Mouse (Mus musculus) left cerebral cortex, postnatal 25 days (tissue): Measurements from ENCODE around the gene Epb41l1. TPM values are rescaled to one million over a fixed set of nuclear protein-coding genes. Genes with fewer than 3 reads are reported as not detected.
A peak's percentile ranks its signal among the peaks of the same experiment; 100 is the strongest.

Source experiments
- DNase-seq, 2 experiments: peaks; one replicate each; pipeline ENCODE4 v3.0.0; 2022; ENCODE audit warnings: low spot score in 2 of 2, mixed read lengths in 1 of 2
- intact Hi-C: fragments of 180-260 bp; cut with DNase I; formaldehyde crosslinking; loops from one replicate; pipeline ENCODE4 v1.15.1; 2025
- total RNA-seq, 2 experiments: library from RNA; stranded (reverse); gene quantifications; 2 replicates each; pipeline ENCODE4 v1.2.3; 2021

Epb41l1 gene
- total RNA-seq, 2 experiments from 2014 or later, result 349 to 370 TPM

GRCm38 (mm10) chr2:156452149-156452536 lies 31.4 kb downstream of the Epb41l1 start:
- intact Hi-C loops, result no loop called here
- peak; percentile 29 to 59 for DNase-seq

- no peak for DNase-seq
- intact Hi-C loops, result no loop called here
Measured at GRCm38 (mm10) chr2:156453822-156454221, 33.1 kb downstream of the Epb41l1 start.

- DNase-seq, result no peak
- intact Hi-C loops, result no loop called here
Measured at GRCm38 (mm10) chr2:156455508-156456108, 34.9 kb downstream of the Epb41l1 start.

- DNase-seq, result no peak
- intact Hi-C loops, result no loop called here
Measured at GRCm38 (mm10) chr2:156456386-156457342, 36.0 kb downstream of the Epb41l1 start.

GRCm38 (mm10) chr2:156457343-156457717 lies 36.6 kb downstream of the Epb41l1 start:
- intact Hi-C loops, result no loop called here
- no peak for DNase-seq

- intact Hi-C loops, result no loop called here
- peak; percentile 65 to 74 for DNase-seq
Measured at GRCm38 (mm10) chr2:156460470-156460869, 39.8 kb downstream of the Epb41l1 start.

GRCm38 (mm10) chr2:156462154-156463029 lies 41.7 kb downstream of the Epb41l1 start:
- no peak for DNase-seq
- intact Hi-C loops, result no loop called here

- no peak for DNase-seq
- intact Hi-C loops, result no loop called here
Measured at GRCm38 (mm10) chr2:156464416-156464815, 43.7 kb downstream of the Epb41l1 start.

GRCm38 (mm10) chr2:156467538-156467937 lies 46.8 kb downstream of the Epb41l1 start:
- intact Hi-C loops, result no loop called here
- no peak for DNase-seq

GRCm38 (mm10) chr2:156468890-156469289 lies 48.2 kb downstream of the Epb41l1 start:
- peak in 1 of 2 experiments; percentile 63 for DNase-seq
- intact Hi-C loops, result no loop called here

GRCm38 (mm10) chr2:156469508-156469907 lies 48.8 kb downstream of the Epb41l1 start:
- DNase-seq, result no peak
- intact Hi-C loops, result no loop called here

GRCm38 (mm10) chr2:156470938-156471337 lies 50.2 kb downstream of the Epb41l1 start:
- DNase-seq, result no peak
- intact Hi-C loops, result no loop called here

- intact Hi-C loops, result no loop called here
Measured at GRCm38 (mm10) chr2:156472336-156472735, 51.6 kb downstream of the Epb41l1 start.

GRCm38 (mm10) chr2:156473696-156474095 lies 53.0 kb downstream of the Epb41l1 start:
- no peak for DNase-seq
- intact Hi-C loops, result no loop called here

More at GRCm38 (mm10) chr2:156472336-156472735, 51.6 kb downstream of the Epb41l1 start:
- no peak for DNase-seq

- no peak for DNase-seq
- intact Hi-C loops, result no loop called here
Measured at GRCm38 (mm10) chr2:156474111-156474510, 53.4 kb downstream of the Epb41l1 start.

GRCm38 (mm10) chr2:156474891-156475284 lies 54.2 kb downstream of the Epb41l1 start:
- no peak for DNase-seq
- intact Hi-C loops, result loop anchor here (5.0 kb wide), 1 partner anchor 78 kb away; no protein-coding TSS in a partner anchor

- intact Hi-C loops, result loop anchor here (5.0 kb wide), 1 partner anchor 78 kb away; no protein-coding TSS in a partner anchor
- DNase-seq, result peak; percentile 71 to 88
Measured at GRCm38 (mm10) chr2:156475285-156476110, 54.8 kb downstream of the Epb41l1 start.

GRCm38 (mm10) chr2:156476111-156476747 lies 55.5 kb downstream of the Epb41l1 start:
- no peak for DNase-seq
- intact Hi-C loops, result loop anchor here (5.0 kb wide), 1 partner anchor 79 kb away; no protein-coding TSS in a partner anchor
